Mouse (Mus musculus): ENCODE measurements around the gene Adgrg5. TPM values are rescaled to one million over a fixed set of nuclear protein-coding genes. Genes with fewer than 3 reads are reported as not detected.

Gene Adgrg5
- polyA plus RNA-seq, 1 experiment: not detected

- no peak overlapping the region for H3ac ChIP-seq (ENCODE audit: control insufficient read depth, insufficient read length)
- H3K4me2 ChIP-seq (ENCODE audit: low read depth): peak overlapping the region; percentile 66
- no peaks in the 10 kb centered on the region for H3K27me3 ChIP-seq (ENCODE audit: control insufficient read depth, insufficient read depth, insufficient read length)
- no peaks in the 10 kb centered on the region for H3K79me2 ChIP-seq (ENCODE audit: control insufficient read depth, insufficient read depth)
- TF ChIP-seq REST (IDR thresholded peaks at IDR 0.05; ENCODE audit: insufficient read depth, insufficient read length): no peak
- TF ChIP-seq TCF12 (IDR thresholded peaks at IDR 0.05; ENCODE audit: insufficient read depth, poor library complexity, severe bottlenecking): no peak
- TF ChIP-seq CEBPB (IDR thresholded peaks at IDR 0.05; ENCODE audit: insufficient read depth, poor library complexity, severe bottlenecking): no peak
- no peak for TF ChIP-seq MYOD1 (IDR thresholded peaks at IDR 0.05; ENCODE audit: control insufficient read depth in 1 of 3, insufficient read length in 2 of 3, low read depth in 2 of 3)
- no peaks in the 10 kb centered on the region for H3K36me3 ChIP-seq (ENCODE audit: control insufficient read depth, insufficient read depth)
- no peak overlapping the region for H3K4me3 ChIP-seq
Measured at GRCm38 (mm10) chr8:94953624-94954367, 30.3 kb downstream of the Adgrg5 start.

- Histone ChIP-seq H3ac (ENCODE audit: control insufficient read depth, insufficient read length) (no peak overlapping the region), H3K4me2 (ENCODE audit: low read depth) (peak overlapping the region; percentile 66), H3K27me3 (ENCODE audit: control insufficient read depth, insufficient read depth, insufficient read length) (no peaks in the 10 kb centered on the region), H3K79me2 (ENCODE audit: control insufficient read depth, insufficient read depth) (no peaks in the 10 kb centered on the region), H3K4me3 (peak overlapping the region; percentile 0), H3K36me3 (ENCODE audit: control insufficient read depth, insufficient read depth) (no peaks in the 10 kb centered on the region)
- TF ChIP-seq TCF12 (IDR thresholded peaks at IDR 0.05; ENCODE audit: insufficient read depth, poor library complexity, severe bottlenecking): no peak
- peak in 2 of 3 experiments; percentile 18 to 32 for TF ChIP-seq MYOG (IDR thresholded peaks at IDR 0.05; ENCODE audit: control insufficient read depth in 1 of 3, insufficient read depth in 1 of 3, insufficient read length in 2 of 3, low read depth in 2 of 3)
- TF ChIP-seq CEBPB (IDR thresholded peaks at IDR 0.05; ENCODE audit: insufficient read depth, poor library complexity, severe bottlenecking): peak; percentile 74
- no peak for TF ChIP-seq SRF (IDR thresholded peaks at IDR 0.05; ENCODE audit: control insufficient read depth, insufficient read length, low read depth)
- TF ChIP-seq REST (IDR thresholded peaks at IDR 0.05; ENCODE audit: insufficient read depth, insufficient read length): no peak
- TF ChIP-seq USF1 (IDR thresholded peaks at IDR 0.05; ENCODE audit: low read depth): peak; percentile 86
- peak; percentile 63 for TF ChIP-seq MAX (IDR thresholded peaks at IDR 0.05; ENCODE audit: low read depth)
- TF ChIP-seq MYOD1 (IDR thresholded peaks at IDR 0.05; ENCODE audit: control insufficient read depth in 1 of 3, insufficient read length in 2 of 3, low read depth in 2 of 3): no peak
Measured at GRCm38 (mm10) chr8:94954368-94954737, 30.9 kb downstream of the Adgrg5 start.

DNA sequence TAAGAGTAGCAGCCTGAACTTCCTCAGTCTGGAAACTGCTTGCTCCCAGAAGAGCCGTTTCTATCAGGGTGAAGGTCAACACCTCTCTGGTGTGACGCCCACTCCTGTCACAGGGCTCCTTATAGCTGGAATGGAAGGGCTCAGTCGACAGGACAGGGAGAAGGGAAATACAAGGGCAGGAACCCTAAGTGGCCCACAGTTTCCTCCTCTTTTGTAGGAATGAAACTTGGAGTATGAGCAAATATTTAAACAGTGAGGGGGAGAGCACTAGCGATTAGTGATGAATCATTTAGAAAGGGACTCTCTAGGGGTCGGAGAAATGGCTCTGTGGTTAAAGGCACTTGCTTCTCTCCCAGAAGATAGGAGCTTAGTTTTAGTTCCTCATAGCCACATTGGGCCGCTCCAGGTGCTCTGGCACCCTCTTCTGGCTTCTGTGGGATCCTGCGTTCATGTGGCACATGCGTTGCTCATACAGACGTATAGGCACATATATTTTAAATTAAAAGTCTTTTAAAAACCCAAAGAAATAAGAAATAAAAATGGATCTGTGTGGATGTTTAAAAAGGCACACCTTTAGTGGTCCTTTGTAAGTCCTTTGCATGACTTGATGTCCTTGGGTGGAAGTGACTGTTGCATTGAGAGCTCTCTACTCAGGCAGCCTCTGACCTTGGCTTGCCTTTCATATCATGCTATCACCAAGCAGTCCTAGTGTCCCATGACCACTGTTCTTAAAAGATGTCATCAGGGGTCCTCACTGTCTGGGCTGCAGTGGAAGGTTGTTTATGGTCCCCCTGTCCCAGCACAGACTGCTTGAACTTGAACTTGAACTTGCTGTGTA lies 31.6 kb downstream of the Adgrg5 start:
- peak overlapping the region; percentile 66 for H3K4me2 ChIP-seq (ENCODE audit: low read depth)
- no peak overlapping the region for H3ac ChIP-seq (ENCODE audit: control insufficient read depth, insufficient read length)
- no peaks in the 10 kb centered on the region for H3K79me2 ChIP-seq (ENCODE audit: control insufficient read depth, insufficient read depth)
- no peaks in the 10 kb centered on the region for H3K36me3 ChIP-seq (ENCODE audit: control insufficient read depth, insufficient read depth)
- H3K4me3 ChIP-seq: peak overlapping the region; percentile 0
- TF ChIP-seq MAX (IDR thresholded peaks at IDR 0.05; ENCODE audit: low read depth) (no peak), CEBPB (IDR thresholded peaks at IDR 0.05; ENCODE audit: insufficient read depth, poor library complexity, severe bottlenecking) (no peak)
- H3K27me3 ChIP-seq (ENCODE audit: control insufficient read depth, insufficient read depth, insufficient read length): no peaks in the 10 kb centered on the region

- Histone ChIP-seq H3ac (ENCODE audit: control insufficient read depth, insufficient read length) (no peak overlapping the region), H3K4me2 (ENCODE audit: low read depth) (no peak overlapping the region), H3K4me3 (no peak overlapping the region), H3K27me3 (ENCODE audit: control insufficient read depth, insufficient read depth, insufficient read length) (no peaks in the 10 kb centered on the region), H3K36me3 (ENCODE audit: control insufficient read depth, insufficient read depth) (no peaks in the 10 kb centered on the region), H3K79me2 (ENCODE audit: control insufficient read depth, insufficient read depth) (no peaks in the 10 kb centered on the region)
- TF ChIP-seq MAX (IDR thresholded peaks at IDR 0.05; ENCODE audit: low read depth) (no peak), E2F4 (IDR thresholded peaks at IDR 0.05; ENCODE audit: insufficient read depth) (no peak), POLR2A (IDR thresholded peaks at IDR 0.05; ENCODE audit: insufficient read length, low read depth) (no peak), REST (IDR thresholded peaks at IDR 0.05; ENCODE audit: insufficient read depth, insufficient read length) (no peak), CEBPB (IDR thresholded peaks at IDR 0.05; ENCODE audit: insufficient read depth, poor library complexity, severe bottlenecking) (no peak), USF1 (IDR thresholded peaks at IDR 0.05; ENCODE audit: low read depth) (no peak)
Measured at GRCm38 (mm10) chr8:94956078-94956574, 32.6 kb downstream of the Adgrg5 start.

- Histone ChIP-seq H3K36me3 (ENCODE audit: control insufficient read depth, insufficient read depth) (no peaks in the 10 kb centered on the region), H3K4me3 (no peak overlapping the region)
- no peak for TF ChIP-seq MAX (IDR thresholded peaks at IDR 0.05; ENCODE audit: low read depth)
- TF ChIP-seq REST (IDR thresholded peaks at IDR 0.05; ENCODE audit: insufficient read depth, insufficient read length): no peak
- no peak for TF ChIP-seq POLR2AphosphoS2 (IDR thresholded peaks at IDR 0.05; ENCODE audit: insufficient read length, low read depth)
- no peak for TF ChIP-seq SRF (IDR thresholded peaks at IDR 0.05; ENCODE audit: control insufficient read depth, insufficient read length, low read depth)
- TF ChIP-seq TCF3 (IDR thresholded peaks at IDR 0.05; ENCODE audit: insufficient read length, low read depth): no peak
- no peak for TF ChIP-seq TCF12 (IDR thresholded peaks at IDR 0.05; ENCODE audit: insufficient read depth, poor library complexity, severe bottlenecking)
- TF ChIP-seq CEBPB (IDR thresholded peaks at IDR 0.05; ENCODE audit: insufficient read depth, poor library complexity, severe bottlenecking): no peak
- no peak for TF ChIP-seq USF1 (IDR thresholded peaks at IDR 0.05; ENCODE audit: low read depth)
- no peak for TF ChIP-seq MYOD1 (IDR thresholded peaks at IDR 0.05; ENCODE audit: control insufficient read depth in 1 of 3, insufficient read length in 2 of 3, low read depth in 2 of 3)
- TF ChIP-seq MYOG (IDR thresholded peaks at IDR 0.05; ENCODE audit: control insufficient read depth in 1 of 3, insufficient read depth in 1 of 3, insufficient read length in 2 of 3, low read depth in 2 of 3): no peak
- no peak for TF ChIP-seq E2F4 (IDR thresholded peaks at IDR 0.05; ENCODE audit: insufficient read depth)
Measured at GRCm38 (mm10) chr8:94962201-94962600, 38.7 kb downstream of the Adgrg5 start.

More at GRCm38 (mm10) chr8:94962201-94962600, 38.7 kb downstream of the Adgrg5 start:
- no peaks in the 10 kb centered on the region for H3K79me2 ChIP-seq (ENCODE audit: control insufficient read depth, insufficient read depth)
- H3K4me2 ChIP-seq (ENCODE audit: low read depth): no peak overlapping the region
- no peak overlapping the region for H3ac ChIP-seq (ENCODE audit: control insufficient read depth, insufficient read length)
- H3K27me3 ChIP-seq (ENCODE audit: control insufficient read depth, insufficient read depth, insufficient read length): no peaks in the 10 kb centered on the region
